Mouse (Mus musculus) erythroblast, embryonic 14.5 days (primary cell): Measurements from ENCODE around the gene C2cd3.

Experiments
- GATA1 ChIP-seq: IDR thresholded peaks from 2 replicates; pipeline ENCODE4 v1.6.1; 2012; ENCODE audit warnings: low read length, inconsistent platforms, mixed read lengths
- TAL1 ChIP-seq: IDR thresholded peaks from 3 replicates; pipeline ENCODE4 v1.6.1; 2012; ENCODE audit warnings: low read length, inconsistent platforms, mixed read lengths

- TF ChIP-seq TAL1 (no peak), GATA1 (no peak)
Observed at GRCm38 (mm10) chr7:100503076-100503475, 131.0 kb downstream of the C2cd3 start.
